Mouse (Mus musculus) heart, adult 18-20 months (tissue): Measurements from ENCODE around the gene Capn12. TPM values are rescaled to one million over a fixed set of nuclear protein-coding genes. Genes with fewer than 3 reads are reported as not detected.

Experiments used
- DNase-seq, 2 experiments: peaks; one replicate each; pipeline ENCODE4 v3.0.0; 2021 to 2022; ENCODE audit warnings: mixed read lengths in 1 of 2
- total RNA-seq, 2 experiments: library from RNA; stranded (reverse); gene quantifications; 2 replicates each; pipeline ENCODE4 v1.2.3; 2021

Capn12 gene
- total RNA-seq, 2 experiments from 2014 or later: 0.31 to 0.35 TPM

GRCm38 (mm10) chr7:28921178-28921577 lies 40.0 kb downstream of the Capn12 start:
- DNase-seq: no peak

GRCm38 (mm10) chr7:28921722-28922465 lies 40.7 kb downstream of the Capn12 start:
- no peak for DNase-seq

GRCm38 (mm10) chr7:28922606-28923005 lies 41.4 kb downstream of the Capn12 start:
- DNase-seq: no peak

- DNase-seq: peak in 1 of 2 experiments; percentile 72
Observed at GRCm38 (mm10) chr7:28923865-28924291, 42.7 kb downstream of the Capn12 start.

GRCm38 (mm10) chr7:28924802-28925201 lies 43.6 kb downstream of the Capn12 start:
- DNase-seq: no peak

- DNase-seq: peak; percentile 79 to 89
Observed at GRCm38 (mm10) chr7:28925317-28925716, 44.1 kb downstream of the Capn12 start.

GRCm38 (mm10) chr7:28926172-28926571 lies 45.0 kb downstream of the Capn12 start:
- DNase-seq: no peak

GRCm38 (mm10) chr7:28929381-28929780 lies 48.2 kb downstream of the Capn12 start:
- DNase-seq: no peak

- no peak for DNase-seq
Observed at GRCm38 (mm10) chr7:28930320-28931031, 49.3 kb downstream of the Capn12 start.

GRCm38 (mm10) chr7:28931032-28931694 lies 49.9 kb downstream of the Capn12 start:
- no peak for DNase-seq

- no peak for DNase-seq
Observed at GRCm38 (mm10) chr7:28931695-28932039, 50.4 kb downstream of the Capn12 start.

GRCm38 (mm10) chr7:28932421-28933041 lies 51.3 kb downstream of the Capn12 start:
- peak; percentile 59 to 69 for DNase-seq

GRCm38 (mm10) chr7:28933825-28934224 lies 52.6 kb downstream of the Capn12 start:
- DNase-seq: no peak

- DNase-seq: peak in 1 of 2 experiments; percentile 69
Observed at GRCm38 (mm10) chr7:28936787-28937186, 55.6 kb downstream of the Capn12 start.

GRCm38 (mm10) chr7:28938654-28939053 lies 57.4 kb downstream of the Capn12 start:
- peak in 1 of 2 experiments; percentile 35 for DNase-seq

GRCm38 (mm10) chr7:28939418-28940183 lies 58.4 kb downstream of the Capn12 start:
- peak in 1 of 2 experiments; percentile 24 for DNase-seq

- DNase-seq: peak in 1 of 2 experiments; percentile 25
Observed at GRCm38 (mm10) chr7:28941129-28941528, 59.9 kb downstream of the Capn12 start.

- DNase-seq: no peak
Observed at GRCm38 (mm10) chr7:28941542-28941941, 60.3 kb downstream of the Capn12 start.
